Mouse (Mus musculus) brain, adult 2 months (tissue): ENCODE results near the gene Grin2b.

Experiments used
- DNase-seq: peaks from one replicate; pipeline ENCODE4 v3.0.0; 2011; ENCODE audit warnings: low read depth, low spot score

The Grin2b gene

DNA sequence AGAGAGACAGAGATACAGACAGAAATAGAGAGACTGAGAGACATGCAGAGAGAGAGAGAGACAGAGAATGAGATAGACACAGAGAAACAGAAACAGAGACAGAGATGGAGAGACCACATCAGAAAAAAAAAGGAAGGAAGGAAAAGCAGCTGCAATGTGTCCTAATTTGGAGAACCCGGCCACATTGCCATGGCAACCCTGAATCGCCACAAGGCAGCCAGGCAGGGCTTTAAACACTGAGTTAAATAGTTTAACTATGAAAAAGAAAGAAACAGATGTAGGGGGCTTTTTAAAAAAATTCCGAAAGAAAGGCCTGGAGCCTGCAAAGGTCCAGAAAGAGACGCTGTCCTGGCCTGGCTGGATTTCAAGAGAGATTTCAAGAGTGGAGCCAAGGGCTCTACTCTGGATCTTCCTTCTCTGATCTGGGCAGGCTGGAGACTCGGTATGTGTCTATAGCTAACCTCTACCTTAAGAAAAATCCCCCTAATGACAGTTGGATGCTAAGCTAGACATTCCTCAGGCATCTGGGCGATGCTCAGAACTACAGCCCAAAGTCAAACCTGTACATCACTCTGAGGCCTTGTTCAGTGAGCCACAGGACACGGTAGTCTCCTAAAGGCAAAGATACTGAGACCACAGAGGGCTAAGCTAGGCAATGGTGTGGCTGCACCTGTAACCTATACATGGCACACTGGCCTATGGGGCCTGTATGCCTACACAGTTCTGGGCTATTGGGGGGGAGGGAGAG, 162.8 kb downstream of the Grin2b start:
- DNase-seq: peak; percentile 67

DNA sequence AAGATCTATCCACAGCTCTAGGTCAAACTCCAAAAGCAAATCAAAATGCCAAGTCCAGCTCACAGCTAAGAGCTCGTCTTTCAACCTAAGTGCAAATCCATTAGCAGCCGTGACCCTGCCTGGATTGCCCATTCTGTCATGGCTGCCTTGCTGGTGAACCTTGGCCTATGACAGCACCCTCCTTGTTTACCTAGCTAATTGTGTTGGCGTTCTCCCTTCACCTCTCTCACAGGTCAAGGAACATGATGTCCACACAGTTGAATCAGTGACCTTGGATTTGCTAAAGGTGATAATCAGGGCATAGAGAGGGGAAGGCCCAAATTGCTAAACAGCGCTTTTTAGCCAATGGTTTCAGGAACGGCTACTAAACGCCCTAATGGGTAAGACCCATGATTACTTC, 165.2 kb downstream of the Grin2b start:
- DNase-seq: no peak

DNA sequence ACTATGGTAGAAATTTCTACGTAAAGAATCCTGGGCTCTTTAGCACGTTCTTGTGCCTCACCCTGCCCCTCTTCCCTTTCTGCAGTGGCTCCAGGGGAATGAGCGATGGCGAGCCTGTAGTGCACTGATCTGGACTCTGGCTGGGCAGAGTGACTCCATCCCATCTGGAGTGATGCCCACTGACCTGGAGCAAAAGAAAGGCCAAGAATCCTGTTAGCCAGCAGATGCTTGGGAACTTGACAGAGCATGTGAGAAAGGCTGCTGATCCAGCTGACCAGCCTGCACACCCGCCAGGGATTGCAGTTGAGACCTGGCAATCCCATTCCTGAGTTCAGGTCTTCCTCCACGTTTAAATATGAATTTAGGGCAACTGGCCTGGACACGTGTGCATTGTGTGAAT, 178.6 kb downstream of the Grin2b start:
- DNase-seq: no peak

DNA sequence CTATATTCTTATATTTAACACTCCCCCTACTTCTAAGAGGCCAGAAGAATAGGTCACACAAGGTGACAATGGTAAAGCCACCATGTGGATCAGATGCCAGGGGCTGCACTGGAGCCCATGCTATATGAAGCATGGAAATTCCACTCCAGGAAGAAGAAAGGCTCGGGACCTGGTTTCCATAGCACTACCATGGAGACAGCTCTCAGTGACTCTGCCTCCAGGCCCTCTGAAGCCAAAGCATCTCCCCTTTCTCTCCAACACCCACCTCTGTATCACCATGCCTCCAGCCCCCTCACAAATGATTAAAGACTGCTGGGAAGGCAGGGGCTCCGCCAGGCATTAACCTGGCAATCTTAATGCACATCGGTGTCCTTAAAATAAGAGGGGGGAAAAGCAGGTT, 179.4 kb downstream of the Grin2b start:
- DNase-seq: peak; percentile 49

DNA sequence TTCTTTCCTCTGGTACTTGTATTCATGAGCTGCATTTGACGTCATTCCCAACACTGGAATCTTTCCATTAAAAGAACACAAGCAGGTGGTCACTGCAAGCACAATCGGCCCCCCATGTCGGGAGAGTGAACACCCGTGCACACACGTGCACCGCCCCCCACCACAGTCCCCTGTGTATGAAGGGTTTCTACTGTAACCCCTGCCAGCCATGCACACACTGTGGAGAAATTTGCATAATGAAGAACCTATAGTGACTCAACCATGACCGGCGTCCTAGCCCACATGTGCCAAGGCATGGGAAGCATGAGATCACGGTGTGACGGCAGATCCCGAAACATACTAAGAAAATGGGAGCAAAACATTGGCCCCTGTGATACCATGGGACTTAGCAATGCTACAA, 179.9 kb downstream of the Grin2b start:
- no peak for DNase-seq

DNA sequence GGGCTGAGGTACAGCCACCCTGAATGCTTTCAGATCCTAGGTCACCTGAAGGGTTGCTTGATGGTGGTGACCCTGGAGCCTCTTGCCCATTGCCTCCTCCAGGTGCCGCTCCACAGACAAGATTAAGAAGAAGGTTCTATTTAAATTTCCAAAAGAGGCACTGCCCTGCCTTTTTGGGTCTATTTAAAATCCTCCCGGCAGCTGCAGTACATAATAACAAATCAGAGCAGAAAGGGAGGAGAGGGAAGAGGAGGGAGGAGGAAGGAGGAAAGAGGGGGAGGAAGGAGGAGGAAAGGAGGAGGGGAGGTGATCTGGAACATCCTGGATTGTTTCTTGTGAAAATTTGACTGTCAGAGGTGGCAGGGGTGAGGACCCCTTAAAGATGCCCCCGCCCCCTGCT, 197.2 kb downstream of the Grin2b start:
- DNase-seq: peak; percentile 62

DNA sequence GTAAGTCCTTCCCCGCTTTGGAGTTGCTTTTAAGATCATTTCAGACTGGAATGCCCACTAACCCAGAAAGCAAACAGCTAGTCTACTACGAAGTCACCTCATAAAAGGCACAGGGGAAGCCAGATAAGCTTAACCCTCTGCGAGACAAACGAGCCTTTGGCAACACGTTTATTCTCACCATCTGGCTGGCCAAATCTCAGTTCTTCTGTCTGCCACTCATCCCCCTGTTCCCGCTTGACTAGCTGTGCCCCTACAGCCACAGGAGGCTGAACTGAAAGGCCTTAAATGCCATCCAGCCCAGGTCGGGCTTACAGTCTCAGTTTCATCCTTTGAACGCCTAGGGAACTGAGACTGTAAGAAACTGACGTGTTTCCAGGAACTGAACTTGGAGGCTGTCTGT, 200.8 kb downstream of the Grin2b start:
- no peak for DNase-seq

DNA sequence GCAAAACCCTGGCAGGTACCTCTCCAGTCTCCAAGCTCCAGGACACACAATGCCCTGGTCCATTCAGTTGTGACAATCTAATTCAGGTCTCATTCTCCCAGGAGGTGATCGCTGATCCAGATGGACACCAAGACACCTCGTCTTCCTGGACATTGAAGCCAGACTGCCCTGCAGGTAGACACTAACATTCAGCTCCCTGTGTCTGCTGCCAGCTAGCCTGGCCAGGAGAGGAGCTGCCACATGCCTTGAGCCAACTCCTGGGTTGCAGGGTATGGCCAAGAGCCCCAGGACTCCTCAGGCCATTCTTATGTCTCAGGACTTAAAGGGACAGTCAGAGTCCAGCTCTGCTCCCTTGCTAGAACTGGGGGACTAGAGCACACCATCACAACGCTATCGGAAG, 201.8 kb downstream of the Grin2b start:
- DNase-seq: peak; percentile 90

DNA sequence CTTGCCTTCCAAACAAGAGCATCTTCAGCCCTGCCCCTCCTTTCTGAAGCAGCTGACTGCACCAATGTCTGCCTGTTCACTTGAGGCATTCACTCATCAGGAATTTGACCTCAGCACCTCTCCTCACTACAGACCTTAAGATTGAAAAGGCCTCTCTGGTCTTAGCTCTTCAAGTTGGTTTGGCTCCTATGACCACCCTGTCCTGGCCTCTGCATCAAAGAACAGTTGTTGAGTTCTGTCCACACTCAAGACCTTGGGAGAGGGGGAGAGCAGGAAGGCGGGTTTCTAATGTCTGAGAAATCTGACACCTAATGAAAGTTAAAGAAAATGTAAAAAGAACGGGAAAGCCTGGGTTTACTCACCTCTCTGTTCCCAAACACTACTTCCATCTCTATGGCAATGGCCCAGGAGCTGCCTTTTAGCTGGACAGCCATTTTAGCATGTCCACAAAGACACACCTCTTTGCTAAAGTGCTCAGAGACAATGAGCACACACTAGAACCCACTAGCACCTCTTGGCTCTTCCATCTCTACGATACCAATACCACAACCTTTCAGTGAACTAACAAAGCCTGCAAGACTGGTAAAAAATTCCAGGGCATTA, 202.5 kb downstream of the Grin2b start:
- no peak for DNase-seq

DNA sequence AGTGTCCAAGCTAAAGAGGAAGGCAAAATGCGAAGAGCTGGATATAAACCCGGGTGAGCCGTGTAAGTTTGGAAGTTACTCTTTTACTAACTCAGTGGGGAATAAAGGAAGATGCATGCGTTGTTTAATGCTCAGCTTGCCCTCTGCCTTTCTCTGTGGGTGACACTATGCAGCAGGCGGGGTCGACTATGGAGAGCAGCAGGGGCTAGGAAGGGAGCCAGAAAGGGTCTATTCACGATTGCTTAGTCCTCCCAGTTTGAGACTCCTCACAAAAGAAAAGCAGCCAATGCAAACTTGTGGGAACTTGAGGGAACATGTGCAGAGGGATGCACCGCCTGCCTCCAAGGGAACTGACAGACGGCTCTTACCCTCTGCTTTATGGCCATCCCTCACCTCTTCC, 211.5 kb downstream of the Grin2b start:
- DNase-seq: no peak

DNA sequence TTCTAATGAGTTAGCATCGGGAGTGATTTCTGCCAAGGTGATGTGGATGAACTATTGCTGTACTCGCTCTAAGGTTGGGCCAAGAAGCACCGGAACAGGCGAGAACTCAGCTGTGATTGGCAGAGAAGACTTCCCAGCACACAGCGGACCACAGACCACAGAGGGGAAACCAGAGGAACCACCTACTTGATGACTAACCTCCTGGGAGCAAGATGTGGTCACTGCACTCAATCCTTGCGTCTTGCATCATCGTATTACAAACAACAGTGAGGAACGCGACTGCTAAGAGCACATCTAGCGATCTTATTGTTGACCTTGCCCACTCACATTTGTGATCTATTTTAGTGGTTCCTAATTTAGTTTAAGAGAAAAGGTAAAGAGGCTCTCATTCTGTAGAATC, 213.7 kb downstream of the Grin2b start:
- no peak for DNase-seq

DNA sequence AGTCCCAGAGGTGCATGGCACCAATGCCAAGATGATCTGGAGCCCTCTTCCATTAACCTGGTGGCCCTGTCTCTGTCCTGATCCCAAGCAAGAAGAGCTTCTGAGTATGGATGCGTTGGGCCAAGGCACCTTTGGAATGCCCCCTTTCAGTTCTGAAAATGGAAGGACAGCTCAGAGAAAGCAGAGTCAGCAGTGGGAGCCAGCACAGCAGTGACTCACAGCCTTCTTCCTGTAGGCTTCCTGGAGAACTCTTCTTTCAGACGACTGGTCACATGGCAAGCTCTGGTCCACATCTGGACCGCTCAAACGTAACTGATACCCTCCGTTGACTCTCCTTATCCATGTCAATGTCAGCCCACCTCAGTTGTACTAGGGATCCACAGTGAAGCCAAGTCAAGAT, 221.6 kb downstream of the Grin2b start:
- peak; percentile 64 for DNase-seq

DNA sequence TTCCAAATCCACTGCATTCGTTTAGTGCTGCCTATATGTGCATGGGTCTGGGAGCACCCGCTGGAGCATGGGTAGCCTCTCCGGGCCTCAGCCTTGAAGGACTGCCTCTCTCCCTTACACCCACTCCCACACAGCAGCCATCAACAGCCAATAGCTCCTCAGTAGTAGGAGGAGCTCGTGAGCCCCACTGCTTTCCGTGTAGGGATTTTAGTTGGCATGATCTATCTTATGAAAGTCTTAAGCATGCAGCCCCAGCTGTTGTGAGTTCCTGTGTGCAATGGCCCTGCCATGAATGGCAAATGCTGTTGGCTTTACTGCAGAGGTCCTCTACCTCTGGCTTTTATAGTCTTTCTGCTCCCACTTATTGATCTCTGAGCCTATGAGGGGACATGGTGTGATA, 227.8 kb downstream of the Grin2b start:
- peak; percentile 52 for DNase-seq

DNA sequence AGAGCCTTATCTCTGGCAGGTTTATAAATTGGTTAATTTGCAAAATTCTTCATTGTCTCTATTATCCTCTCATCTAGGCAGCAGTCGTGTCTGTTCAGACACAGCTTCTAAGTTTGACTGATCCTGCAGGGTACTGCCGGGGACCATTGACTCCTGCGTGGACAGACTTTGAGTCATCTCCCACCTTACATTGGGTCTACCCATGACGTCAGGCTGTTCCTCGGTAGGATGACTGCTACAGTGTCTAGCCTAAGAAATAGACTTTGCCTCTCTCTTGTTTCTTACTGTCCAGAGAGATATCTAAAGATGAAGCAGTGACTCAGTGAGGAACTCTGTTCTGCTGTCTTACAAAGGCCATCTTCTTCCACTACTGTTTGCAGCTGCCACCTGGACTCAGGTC, 229.0 kb downstream of the Grin2b start:
- no peak for DNase-seq

DNA sequence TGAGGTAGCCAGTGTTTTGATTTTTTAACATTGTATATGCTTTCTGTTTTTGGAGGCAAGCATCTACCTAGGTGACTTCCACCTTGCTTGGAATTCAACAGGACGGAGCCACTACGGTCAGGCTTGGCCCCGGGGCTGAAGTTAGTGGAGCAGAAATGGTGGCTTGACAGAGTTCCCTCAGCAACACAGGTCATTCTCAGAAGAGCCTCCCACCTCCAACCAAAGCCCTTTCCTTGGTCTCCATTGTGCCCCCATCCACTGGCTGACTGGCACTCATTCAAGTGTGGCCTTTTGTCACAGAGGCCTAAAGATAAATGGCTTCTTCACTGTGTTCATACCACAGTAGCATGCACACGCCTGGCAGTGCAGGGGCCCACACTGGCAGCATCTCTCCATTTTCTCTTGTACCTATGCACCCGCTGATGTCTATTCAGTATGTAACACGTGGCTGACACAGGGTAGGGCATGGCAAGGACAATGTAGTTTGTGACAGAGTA, 230.1 kb downstream of the Grin2b start:
- no peak for DNase-seq

DNA sequence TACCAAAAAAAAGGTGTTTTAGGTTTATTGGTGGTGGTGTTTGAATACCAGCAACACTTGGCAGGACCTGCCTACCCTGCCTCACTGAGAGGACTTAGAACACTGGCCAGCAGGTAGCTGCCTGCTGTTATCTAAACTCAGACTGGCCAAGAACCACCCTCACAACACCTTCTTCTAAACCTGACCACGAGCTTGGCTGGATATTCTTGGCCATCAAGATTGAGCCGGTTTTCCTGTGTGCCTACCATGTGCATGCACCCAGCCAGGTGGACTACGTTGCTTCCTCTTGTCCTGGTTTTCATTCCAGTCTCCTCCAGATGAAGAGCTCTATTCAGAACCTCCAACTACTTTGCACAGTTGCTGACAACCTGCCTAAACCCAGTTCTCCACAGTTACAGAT, 240.4 kb downstream of the Grin2b start:
- DNase-seq: peak; percentile 57

DNA sequence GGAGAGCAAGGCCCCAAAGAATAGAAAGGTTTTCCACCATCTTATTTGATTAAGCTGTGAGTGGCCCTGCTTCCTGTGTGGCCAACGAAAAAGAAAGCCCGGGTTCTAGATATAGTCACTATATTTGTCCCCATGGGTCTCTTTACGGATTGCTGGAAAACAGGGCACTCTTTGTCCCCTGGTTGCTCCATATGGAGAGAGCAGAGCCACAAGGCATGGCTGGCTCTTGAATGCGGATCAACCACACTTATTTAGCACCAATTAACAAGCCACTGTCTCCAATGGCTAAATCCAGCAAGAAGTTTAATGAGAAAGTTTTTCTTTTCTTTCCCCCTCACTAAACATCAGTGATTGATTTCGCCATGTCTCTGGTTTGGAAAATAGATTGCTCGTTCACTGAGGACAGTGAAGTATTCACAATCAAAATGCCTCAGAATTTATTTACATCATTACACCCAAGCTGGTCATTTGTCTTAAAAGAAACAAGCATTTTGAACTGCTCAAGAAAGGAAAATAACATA, 240.9 kb downstream of the Grin2b start:
- DNase-seq: no peak

DNA sequence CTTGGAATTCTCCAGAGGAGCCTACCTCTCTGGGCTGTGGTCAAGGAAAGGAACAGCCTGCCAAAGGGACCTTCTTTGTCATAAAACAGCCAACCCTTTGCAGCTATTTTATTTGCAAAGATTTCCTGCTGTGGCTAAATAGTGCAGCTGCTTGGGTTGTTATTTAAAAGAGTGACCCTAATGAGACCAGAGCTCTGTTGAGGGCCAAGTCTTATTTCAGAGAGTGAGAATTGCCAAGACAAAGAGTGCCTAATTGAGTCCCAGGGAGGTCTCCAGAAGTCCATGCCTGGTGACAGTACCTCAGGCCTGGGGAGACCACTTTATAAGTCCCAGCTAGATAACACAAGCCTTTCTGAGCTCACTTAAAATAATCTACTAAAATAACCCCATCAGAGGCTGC, 255.6 kb downstream of the Grin2b start:
- DNase-seq: no peak

DNA sequence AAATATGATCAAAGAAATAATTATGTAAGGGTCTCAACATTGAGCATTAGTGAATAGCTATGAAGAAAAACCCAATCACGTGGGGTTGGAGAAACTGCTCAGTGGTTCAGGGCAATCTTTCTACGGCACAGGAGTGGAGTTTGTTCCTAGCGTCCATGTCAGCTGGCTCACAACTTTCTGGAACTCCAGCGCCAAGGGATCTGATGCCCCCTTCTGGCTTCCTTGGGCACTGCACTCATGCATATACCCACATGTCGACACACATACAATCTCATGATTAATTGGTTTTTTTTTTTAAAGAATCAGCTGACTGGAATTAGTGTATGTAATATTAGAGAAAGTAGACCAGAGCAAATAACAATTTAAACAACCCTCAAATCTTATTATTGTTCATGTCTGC, 258.7 kb downstream of the Grin2b start:
- no peak for DNase-seq

DNA sequence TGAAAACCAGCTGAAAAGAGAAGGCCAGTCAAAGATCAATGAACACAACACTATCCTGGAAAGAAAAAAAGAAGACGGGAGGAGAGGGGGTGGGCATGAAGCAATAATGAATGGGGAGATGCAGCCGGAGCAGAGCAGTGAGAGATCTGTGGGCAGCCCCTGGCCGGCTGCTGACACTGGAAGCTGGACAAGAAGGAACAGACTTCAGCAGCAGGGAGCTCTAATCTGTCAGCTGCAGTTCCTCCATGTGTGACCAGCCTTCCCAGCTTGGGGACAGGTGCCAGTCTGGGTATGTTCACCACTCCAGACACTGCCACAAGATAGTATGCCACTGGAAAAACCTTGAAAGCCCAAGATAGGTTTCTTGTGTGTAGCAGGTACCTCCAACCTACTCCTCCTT, 261.2 kb downstream of the Grin2b start:
- DNase-seq: no peak

DNA sequence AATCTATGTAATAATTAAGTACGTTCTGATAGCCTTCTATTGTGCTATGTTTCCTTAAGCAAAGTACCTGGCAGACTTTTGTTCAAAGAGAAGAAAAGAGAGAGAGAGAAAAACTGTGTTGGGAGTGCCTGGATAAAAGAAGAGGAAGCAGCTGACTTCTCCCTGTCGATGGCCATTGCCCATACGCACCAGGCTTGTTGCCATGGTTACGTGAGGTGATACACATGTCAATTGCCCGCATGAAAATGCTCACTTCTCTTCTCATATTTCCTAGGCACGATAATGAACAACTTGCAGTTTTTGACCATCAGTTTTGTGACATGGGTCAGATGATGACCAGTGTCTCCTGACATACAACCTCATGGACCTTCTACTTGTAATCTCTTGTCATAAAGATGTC, 262.2 kb downstream of the Grin2b start:
- no peak for DNase-seq

DNA sequence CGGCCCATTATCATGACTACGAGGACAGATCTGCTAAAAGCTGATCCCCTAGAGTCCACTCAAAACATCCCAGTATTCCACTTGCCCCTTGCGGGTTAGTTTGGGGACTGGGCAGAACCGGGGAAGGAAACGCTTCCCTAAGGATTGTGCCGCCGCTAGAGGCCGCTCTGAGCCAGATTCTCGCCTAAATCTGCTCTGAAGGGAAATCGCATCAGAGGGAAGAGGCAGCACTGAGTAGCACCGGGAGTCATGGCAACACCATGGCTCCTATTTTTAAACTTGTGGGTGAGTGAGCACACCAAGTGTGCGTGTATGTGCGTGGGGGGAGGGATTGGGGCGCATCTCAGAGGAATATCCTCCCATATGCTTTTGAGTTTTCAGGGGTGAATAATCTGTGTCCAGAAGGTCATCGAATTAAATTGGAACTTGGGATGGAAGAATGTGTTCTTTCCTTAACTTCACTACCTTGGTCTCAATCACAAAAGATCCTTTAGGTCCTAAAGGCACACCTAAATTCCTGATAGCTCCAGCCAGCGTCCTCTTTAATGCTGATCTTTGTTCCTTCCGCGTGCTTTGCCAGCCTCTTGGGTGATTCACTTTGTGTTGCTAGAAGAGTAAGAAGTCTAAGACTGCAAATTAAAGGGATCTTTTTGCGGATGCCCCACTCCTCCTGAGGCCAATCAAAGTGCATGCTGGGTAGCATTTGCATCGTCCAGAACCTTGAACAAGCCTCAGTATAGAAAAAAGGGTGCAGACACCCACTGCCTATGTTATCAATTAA, 265.6 kb downstream of the Grin2b start:
- DNase-seq: peak; percentile 95
